Mouse (Mus musculus) limb, embryonic 12.5 days (tissue): ENCODE results near the gene Tusc1. TPM values are rescaled to one million over a fixed set of nuclear protein-coding genes. Genes with fewer than 3 reads are reported as not detected.

Experiments used
- ATAC-seq: fragments of 200-750 bp; cut with Nextera tagmentation; 2 replicates; pipeline ENCODE4 v1.8.0; 2017; ENCODE audit warnings: low read depth, moderate TSS enrichment; ENCODE audit not compliant: insufficient number of reproducible peaks, insufficient read depth, low FRiP score, low TSS enrichment
- H3K27ac ChIP-seq: fragments of 300-500 bp; sonication (generic); 2 replicates; pipeline ENCODE4 v1.5.1; 2016; ENCODE audit warnings: mild to moderate bottlenecking, moderate library complexity
- H3K27me3 ChIP-seq: fragments of 300-500 bp; sonication (generic); 2 replicates; pipeline ENCODE4 v1.6.1; 2016; ENCODE audit warnings: mild to moderate bottlenecking, moderate library complexity
- H3K36me3 ChIP-seq: fragments of 300-500 bp; sonication (generic); 2 replicates; pipeline ENCODE4 v1.6.1; 2016; ENCODE audit warnings: mild to moderate bottlenecking, moderate library complexity
- H3K4me1 ChIP-seq: fragments of 300-500 bp; sonication (generic); replicated peaks from 2 replicates; pipeline ENCODE4 v1.6.1; 2016
- H3K4me2 ChIP-seq: fragments of 300-500 bp; sonication (generic); 2 replicates; pipeline ENCODE4 v1.6.1; 2016; ENCODE audit warnings: mild to moderate bottlenecking, moderate library complexity
- H3K4me3 ChIP-seq: fragments of 300-500 bp; sonication (generic); replicated peaks from 2 replicates; pipeline ENCODE4 v1.5.1; 2016; ENCODE audit warnings: mild to moderate bottlenecking
- H3K9ac ChIP-seq: fragments of 300-500 bp; sonication (generic); replicated peaks from 2 replicates; pipeline ENCODE4 v1.6.1; 2016; ENCODE audit warnings: mild to moderate bottlenecking, moderate library complexity
- H3K9me3 ChIP-seq: fragments of 300-500 bp; sonication (generic); 2 replicates; pipeline ENCODE4 v1.6.1; 2016; ENCODE audit warnings: mild to moderate bottlenecking, moderate library complexity
- WGBS: fragments of 180-500 bp; shearing (Covaris S2); methylation state at CpG from one replicate; pipeline ENCODE4 v1.1.7; 2016; 5-methylcytosine and 5-hydroxymethylcytosine counted together
- polyA plus RNA-seq: library from polyadenylated mRNA; unstranded; fragments of >200 nt; fragmentation: Nextera tagmentation; extraction: Ambion mirVana; gene quantifications from 2 replicates; pipeline ENCODE4 v1.2.1, GENCODE M21; 2016

Tusc1 gene
- 6.2 and 7.8 TPM in 2 replicates for polyA plus RNA-seq

GRCm38 (mm10) chr4:93335118-93336003 lies at the start of gene Tusc1:
Tusc1 (minus strand) TSS chr4:93335511.
- Histone ChIP-seq H3K9ac (peak within 1 kb of the TSS; percentile 93), H3K4me1 (0 out of 2 replicates have a peak, but pooled peaks cover 3% of the 10 kb centered on the region), H3K36me3 (no peaks in the 10 kb centered on the region), H3K9me3 (no peaks in the 10 kb centered on the region), H3K4me3 (peak within 1 kb of the TSS; percentile 68), H3K4me2 (peak within 1 kb of the TSS; percentile 88), H3K27ac (peak within 1 kb of the TSS; percentile 95), H3K27me3 (no peaks in the 10 kb centered on the region)
- peak; percentile 84 for ATAC-seq
- under 1% methylated on average over 53 of the region's 97 CpGs for WGBS

GRCm38 (mm10) chr4:93352930-93353329 lies 17.6 kb upstream of the Tusc1 start:
- 72% methylated on average over 2 of the region's 2 CpGs for WGBS
- no peaks in the 10 kb centered on the region for H3K9me3 ChIP-seq
- H3K4me2 ChIP-seq = no peak overlapping the region

GRCm38 (mm10) chr4:93344357-93344756 lies 9.0 kb upstream of the Tusc1 start:
- Histone ChIP-seq H3K27ac (no peak overlapping the region), H3K36me3 (no peaks in the 10 kb centered on the region), H3K27me3 (no peaks in the 10 kb centered on the region), H3K4me2 (no peak overlapping the region), H3K9me3 (no peaks in the 10 kb centered on the region), H3K4me3 (no peak overlapping the region), H3K4me1 (no peaks in the 10 kb centered on the region), H3K9ac (no peak overlapping the region)
- WGBS = 95% methylated on average over 2 of the region's 2 CpGs
- ATAC-seq = no peak

More at GRCm38 (mm10) chr4:93352930-93353329, 17.6 kb upstream of the Tusc1 start:
- H3K27me3 ChIP-seq = no peaks in the 10 kb centered on the region
- no peak overlapping the region for H3K9ac ChIP-seq
- no peaks in the 10 kb centered on the region for H3K4me1 ChIP-seq
- H3K27ac ChIP-seq = no peak overlapping the region
- H3K4me3 ChIP-seq = no peak overlapping the region
- no peak for ATAC-seq
- H3K36me3 ChIP-seq = no peaks in the 10 kb centered on the region

GRCm38 (mm10) chr4:93341568-93341967 lies 6.3 kb upstream of the Tusc1 start:
- Histone ChIP-seq H3K27me3 (no peaks in the 10 kb centered on the region), H3K27ac (no peak overlapping the region), H3K4me2 (no peak overlapping the region), H3K4me3 (no peak overlapping the region), H3K9ac (no peak overlapping the region), H3K4me1 (no peaks in the 10 kb centered on the region), H3K9me3 (no peaks in the 10 kb centered on the region), H3K36me3 (no peaks in the 10 kb centered on the region)
- no peak for ATAC-seq

GRCm38 (mm10) chr4:93337977-93338376 lies 2.7 kb upstream of the Tusc1 start:
- no peak overlapping the region for H3K27ac ChIP-seq
- WGBS = 79% methylated on average over 3 of the region's 3 CpGs
- H3K9ac ChIP-seq = no peak overlapping the region
- no peak overlapping the region for H3K4me3 ChIP-seq
- no peaks in the 10 kb centered on the region for H3K36me3 ChIP-seq
- no peak for ATAC-seq
- H3K4me1 ChIP-seq = 0 out of 2 replicates have a peak, but pooled peaks cover 3% of the 10 kb centered on the region
- no peaks in the 10 kb centered on the region for H3K27me3 ChIP-seq
- no peaks in the 10 kb centered on the region for H3K9me3 ChIP-seq
- no peak overlapping the region for H3K4me2 ChIP-seq

GRCm38 (mm10) chr4:93334636-93335117 lies 634 bp downstream of the Tusc1 start:
- H3K27me3 ChIP-seq = no peaks in the 10 kb centered on the region
- WGBS = under 1% methylated on average over 49 of the region's 49 CpGs
- ATAC-seq = peak; percentile 89
- peak overlapping the region; percentile 95 for H3K27ac ChIP-seq
- H3K4me1 ChIP-seq = 0 out of 2 replicates have a peak, but pooled peaks cover 3% of the 10 kb centered on the region
- peak overlapping the region; percentile 88 for H3K4me2 ChIP-seq
- peak overlapping the region; percentile 93 for H3K9ac ChIP-seq
- H3K36me3 ChIP-seq = no peaks in the 10 kb centered on the region
- no peaks in the 10 kb centered on the region for H3K9me3 ChIP-seq
- H3K4me3 ChIP-seq = peak overlapping the region; percentile 68

GRCm38 (mm10) chr4:93307486-93307885 lies 27.8 kb downstream of the Tusc1 start:
- no peak overlapping the region for H3K4me2 ChIP-seq
- ATAC-seq = no peak
- no peaks in the 10 kb centered on the region for H3K9me3 ChIP-seq
- no peak overlapping the region for H3K27ac ChIP-seq
- H3K9ac ChIP-seq = no peak overlapping the region
- H3K36me3 ChIP-seq = no peaks in the 10 kb centered on the region
- 92% methylated on average over 3 of the region's 3 CpGs for WGBS
- no peak overlapping the region for H3K4me3 ChIP-seq
- H3K27me3 ChIP-seq = no peaks in the 10 kb centered on the region
- no peaks in the 10 kb centered on the region for H3K4me1 ChIP-seq

GRCm38 (mm10) chr4:93286065-93286464 lies 49.2 kb downstream of the Tusc1 start:
- no peaks in the 10 kb centered on the region for H3K4me1 ChIP-seq
- no peak overlapping the region for H3K4me3 ChIP-seq
- WGBS = 94% methylated on average over 4 of the region's 4 CpGs
- no peaks in the 10 kb centered on the region for H3K9me3 ChIP-seq
- no peaks in the 10 kb centered on the region for H3K27me3 ChIP-seq
- ATAC-seq = no peak
- H3K4me2 ChIP-seq = no peak overlapping the region
- H3K27ac ChIP-seq = no peak overlapping the region
- H3K36me3 ChIP-seq = no peaks in the 10 kb centered on the region
- H3K9ac ChIP-seq = no peak overlapping the region
